Mouse (Mus musculus) gastrocnemius, postnatal 36 days (tissue): ENCODE measurements around the gene Dclk3. TPM values are rescaled to one million over a fixed set of nuclear protein-coding genes. Genes with fewer than 3 reads are reported as not detected.

Source experiments
- total RNA-seq, 2 experiments: library from RNA; stranded (reverse); gene quantifications; 2 replicates each; pipeline ENCODE4 v1.2.3; 2021

Dclk3 gene
- total RNA-seq, 2 experiments from 2014 or later: 0.30 to 0.38 TPM

Other genes with a start within 250 kb of the Dclk3 start
- 1 to 10 TPM; 4.9 to 8.4 TPM for gene Mlh1, start 167.3 kb upstream of the Dclk3 start, total RNA-seq
- 10 to 100 TPM; 16.1 to 22.4 TPM for gene Epm2aip1, start 167.2 kb upstream of the Dclk3 start, total RNA-seq
- gene Trank1, start 127.3 kb upstream of the Dclk3 start, total RNA-seq: not detected